Mouse (Mus musculus): ENCODE data around the gene Zfp280b.

DNA sequence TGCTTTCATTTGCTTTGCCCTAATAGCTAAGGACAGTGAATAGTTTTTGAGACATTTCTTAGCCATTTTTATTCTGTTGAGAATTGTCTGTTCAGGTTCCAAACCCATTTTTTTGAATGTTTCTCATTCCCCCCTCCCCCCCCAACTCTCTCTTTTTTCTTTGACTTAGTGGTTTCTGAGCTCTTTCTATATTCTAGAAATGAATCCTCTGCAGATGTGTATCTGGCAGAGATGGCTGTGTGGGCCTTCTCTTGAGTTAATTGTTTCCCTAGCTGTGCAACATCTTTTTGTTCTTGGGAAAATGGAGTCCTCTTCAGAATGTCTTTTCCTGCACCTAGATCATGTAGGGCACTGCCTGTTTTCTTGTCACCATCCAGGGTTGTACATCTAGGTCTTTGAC, 2.8 kb downstream of the Zfp280b start:
- no peak for TF ChIP-seq GATA1 (IDR thresholded peaks at IDR 0.05; ENCODE audit: borderline replicate concordance, low read length)
- TF ChIP-seq FLI1 (IDR thresholded peaks at IDR 0.05; ENCODE audit: low read length): no peak

Measured in megakaryocyte, embryonic 14.5 days (primary cell).